Mouse (Mus musculus): ENCODE results near the gene Gm45021. TPM values are rescaled to one million over a fixed set of nuclear protein-coding genes. Genes with fewer than 3 reads are reported as not detected.

Gene Gm45021
- total RNA-seq, 1 experiment, result not detected

- no peak overlapping the region for H3K9ac ChIP-seq (ENCODE audit: insufficient read depth, low read depth, low read length, poor library complexity, severe bottlenecking)
- H3K4me3 ChIP-seq (ENCODE audit: insufficient read depth in 1 of 2, low read depth in 1 of 2, low read length in 2 of 2, poor library complexity in 1 of 2, severe bottlenecking in 1 of 2), result no peak overlapping the region
- in situ Hi-C loops (cut with MboI; ENCODE audit: low sequenced_read_pairs in 2 of 2, unreplicated experiment in 2 of 2), result no loop called here
- TF ChIP-seq MAFK (IDR thresholded peaks at IDR 0.05; ENCODE audit: insufficient read depth, low read depth, low read length) (no peak), CHD2 (IDR thresholded peaks at IDR 0.05; ENCODE audit: low read depth, low read length) (no peak), ZC3H11A (IDR thresholded peaks at IDR 0.05; ENCODE audit: borderline replicate concordance, low read depth, low read length) (no peak), ZNF384 (IDR thresholded peaks at IDR 0.05; ENCODE audit: low read depth, low read length) (no peak), HCFC1 (IDR thresholded peaks at IDR 0.05; ENCODE audit: borderline replicate concordance, insufficient read depth, low read length) (no peak)
- no peak for DNase-seq (ENCODE audit: low read depth, low spot score)
- no peaks in the 10 kb centered on the region for H3K9me3 ChIP-seq (ENCODE audit: control insufficient read depth, insufficient read depth, low read depth, low read length)
- H3K36me3 ChIP-seq (ENCODE audit: control insufficient read depth, insufficient read depth, low read length, poor library complexity, severe bottlenecking), result no peaks in the 10 kb centered on the region
- peaks cover 0 to 5% of the 10 kb centered on the region in 2 experiments; a peak in 1 of 4 replicates for H3K4me1 ChIP-seq (ENCODE audit: control insufficient read depth in 2 of 2, insufficient read depth in 2 of 2, low read length in 2 of 2, poor library complexity in 1 of 2)
- no peak overlapping the region for H3K27ac ChIP-seq (ENCODE audit: insufficient read depth, low read depth, low read length, poor library complexity, severe bottlenecking)
Measured at GRCm38 (mm10) chr6:48628377-48628776, 39.0 kb downstream of the Gm45021 start.

- H3K9ac ChIP-seq (ENCODE audit: insufficient read depth, low read depth, low read length, poor library complexity, severe bottlenecking), result peak overlapping the region; percentile 32
- H3K27ac ChIP-seq (ENCODE audit: insufficient read depth, low read depth, low read length, poor library complexity, severe bottlenecking), result no peak overlapping the region
- H3K4me1 ChIP-seq (ENCODE audit: control insufficient read depth in 2 of 2, insufficient read depth in 2 of 2, low read length in 2 of 2, poor library complexity in 1 of 2), result peaks cover 0 to 5% of the 10 kb centered on the region in 2 experiments; a peak in 1 of 4 replicates
- H3K4me3 ChIP-seq (ENCODE audit: insufficient read depth in 1 of 2, low read depth in 1 of 2, low read length in 2 of 2, poor library complexity in 1 of 2, severe bottlenecking in 1 of 2), result peak overlapping the region; percentile 54 to 63
- TF ChIP-seq MAFK (IDR thresholded peaks at IDR 0.05; ENCODE audit: insufficient read depth, low read depth, low read length), result no peak
- no peak for TF ChIP-seq ZNF384 (IDR thresholded peaks at IDR 0.05; ENCODE audit: low read depth, low read length)
- TF ChIP-seq HCFC1 (IDR thresholded peaks at IDR 0.05; ENCODE audit: borderline replicate concordance, insufficient read depth, low read length), result no peak
- H3K36me3 ChIP-seq (ENCODE audit: control insufficient read depth, insufficient read depth, low read length, poor library complexity, severe bottlenecking), result no peaks in the 10 kb centered on the region
- DNase-seq (ENCODE audit: low read depth, low spot score), result no peak
- in situ Hi-C loops (cut with MboI; ENCODE audit: low sequenced_read_pairs in 2 of 2, unreplicated experiment in 2 of 2), result no loop called here
- H3K9me3 ChIP-seq (ENCODE audit: control insufficient read depth, insufficient read depth, low read depth, low read length), result no peaks in the 10 kb centered on the region
Measured at GRCm38 (mm10) chr6:48628808-48629660, 39.6 kb downstream of the Gm45021 start.

GRCm38 (mm10) chr6:48629661-48630034, 40.2 kb downstream of the Gm45021 start:
- peaks cover 0 to 5% of the 10 kb centered on the region in 2 experiments; a peak in 1 of 4 replicates for H3K4me1 ChIP-seq (ENCODE audit: control insufficient read depth in 2 of 2, insufficient read depth in 2 of 2, low read length in 2 of 2, poor library complexity in 1 of 2)
- H3K9ac ChIP-seq (ENCODE audit: insufficient read depth, low read depth, low read length, poor library complexity, severe bottlenecking), result peak overlapping the region; percentile 32
- H3K4me3 ChIP-seq (ENCODE audit: insufficient read depth in 1 of 2, low read depth in 1 of 2, low read length in 2 of 2, poor library complexity in 1 of 2, severe bottlenecking in 1 of 2), result peak overlapping the region; percentile 54 to 63
- in situ Hi-C loops (cut with MboI; ENCODE audit: low sequenced_read_pairs in 2 of 2, unreplicated experiment in 2 of 2), result no loop called here
- DNase-seq (ENCODE audit: low read depth, low spot score), result no peak
- H3K36me3 ChIP-seq (ENCODE audit: control insufficient read depth, insufficient read depth, low read length, poor library complexity, severe bottlenecking), result no peaks in the 10 kb centered on the region
- H3K27ac ChIP-seq (ENCODE audit: insufficient read depth, low read depth, low read length, poor library complexity, severe bottlenecking), result no peak overlapping the region
- H3K9me3 ChIP-seq (ENCODE audit: control insufficient read depth, insufficient read depth, low read depth, low read length), result no peaks in the 10 kb centered on the region
- TF ChIP-seq HCFC1 (IDR thresholded peaks at IDR 0.05; ENCODE audit: borderline replicate concordance, insufficient read depth, low read length), result no peak
- TF ChIP-seq CHD2 (IDR thresholded peaks at IDR 0.05; ENCODE audit: low read depth, low read length), result no peak
- TF ChIP-seq MAFK (IDR thresholded peaks at IDR 0.05; ENCODE audit: insufficient read depth, low read depth, low read length), result no peak
- no peak for TF ChIP-seq ZNF384 (IDR thresholded peaks at IDR 0.05; ENCODE audit: low read depth, low read length)
- TF ChIP-seq ZC3H11A (IDR thresholded peaks at IDR 0.05; ENCODE audit: borderline replicate concordance, low read depth, low read length), result no peak

GRCm38 (mm10) chr6:48630831-48631230, 41.4 kb downstream of the Gm45021 start:
- H3K9me3 ChIP-seq (ENCODE audit: control insufficient read depth, insufficient read depth, low read depth, low read length), result no peaks in the 10 kb centered on the region
- H3K27ac ChIP-seq (ENCODE audit: insufficient read depth, low read depth, low read length, poor library complexity, severe bottlenecking), result no peak overlapping the region
- H3K4me1 ChIP-seq (ENCODE audit: control insufficient read depth in 2 of 2, insufficient read depth in 2 of 2, low read length in 2 of 2, poor library complexity in 1 of 2), result peaks cover 0 to 5% of the 10 kb centered on the region in 2 experiments; a peak in 1 of 4 replicates
- no peak overlapping the region for H3K4me3 ChIP-seq (ENCODE audit: insufficient read depth in 1 of 2, low read depth in 1 of 2, low read length in 2 of 2, poor library complexity in 1 of 2, severe bottlenecking in 1 of 2)
- TF ChIP-seq ZNF384 (IDR thresholded peaks at IDR 0.05; ENCODE audit: low read depth, low read length) (no peak), CHD2 (IDR thresholded peaks at IDR 0.05; ENCODE audit: low read depth, low read length) (no peak), MAFK (IDR thresholded peaks at IDR 0.05; ENCODE audit: insufficient read depth, low read depth, low read length) (no peak), HCFC1 (IDR thresholded peaks at IDR 0.05; ENCODE audit: borderline replicate concordance, insufficient read depth, low read length) (no peak)
- H3K9ac ChIP-seq (ENCODE audit: insufficient read depth, low read depth, low read length, poor library complexity, severe bottlenecking), result no peak overlapping the region
- no peaks in the 10 kb centered on the region for H3K36me3 ChIP-seq (ENCODE audit: control insufficient read depth, insufficient read depth, low read length, poor library complexity, severe bottlenecking)
- in situ Hi-C loops (cut with MboI; ENCODE audit: low sequenced_read_pairs in 2 of 2, unreplicated experiment in 2 of 2), result no loop called here
- no peak for DNase-seq (ENCODE audit: low read depth, low spot score)
